Comparison of ENCODE assay signal across 20 mouse cellular contexts in the genomic region with DNA sequence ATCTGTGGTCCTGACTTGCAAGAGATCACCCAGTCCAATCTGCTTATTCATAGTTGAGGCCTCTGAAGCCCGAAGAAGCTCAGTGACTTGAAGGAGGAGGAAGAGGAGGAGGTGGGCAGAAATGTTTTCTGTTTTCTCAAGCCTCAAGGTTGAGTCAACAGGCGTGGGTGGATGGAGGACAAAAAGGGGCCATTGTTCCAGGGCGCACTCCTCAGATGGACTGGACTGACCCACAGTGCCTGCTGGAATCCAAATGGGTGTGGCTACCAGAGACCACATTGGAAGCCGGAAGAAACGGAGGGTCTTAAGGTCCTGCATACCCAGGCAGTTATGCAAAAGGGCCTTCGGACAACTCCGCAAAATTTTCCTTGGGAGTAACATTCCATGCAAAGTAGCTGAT.
DNase-seq lines count a peak whose midpoint lies in the region; ATAC-seq and TF ChIP-seq lines count a peak whose summit lies in the region.
"Had no signal": no experiment of that assay in that cellular context is flagged by ENCODE, and none has a peak within 500 bp of the region (broad histone marks: within the 10 kb centered on the region; RNA-seq: fewer than 3 reads in every experiment).

No protein-coding gene starts in this region.

- no peak for ATAC-seq in frontal cortex, adult (ENCODE audit: low TSS enrichment)
- ATAC-seq: forebrain, embryonic 14.5 days; intestine, postnatal 0 days had no signal

- H3K4me3 ChIP-seq in E14TG2a.4 (replicated peaks; ENCODE audit: low read length) = peak overlapping the region; percentile 35; the same call in 1 of the 2 replicates
- no peak overlapping the region for H3K4me3 ChIP-seq in testis, adult 2 months (ENCODE audit: control insufficient read depth, low read depth, low read length)
- H3K4me3 ChIP-seq: embryonic facial prominence, embryonic 15.5 days; erythroblast, embryonic 14.5 days; forebrain, embryonic 10.5 days; heart, adult 2 months; hindbrain, embryonic 10.5 days; hindbrain, embryonic 15.5 days had no signal

- H3K27me3 ChIP-seq in E14TG2a.4 (ENCODE audit: insufficient read depth, low read length) = peaks cover 15% of the 10 kb centered on the region
- H3K27me3 ChIP-seq in testis, adult 2 months (ENCODE audit: control insufficient read depth, insufficient read depth, low read length) = no peaks in the 10 kb centered on the region
- H3K27me3 ChIP-seq: embryonic facial prominence, embryonic 15.5 days; hindbrain, embryonic 15.5 days had no signal

- no peak for TF ChIP-seq CTCF in E14TG2a.4 (conservative IDR thresholded peaks at IDR 0.05; ENCODE audit: low read length)
- TF ChIP-seq CTCF in testis, adult 2 months (IDR thresholded peaks at IDR 0.05; ENCODE audit: control insufficient read depth, insufficient read depth, insufficient replicate concordance, low read depth, low read length) = no peak

- DNase-seq in heart, postnatal 4 days = peak; percentile 21
- no peak for DNase-seq in heart, adult 8-10 months (ENCODE audit: low spot score)
- DNase-seq in Muller cell, postnatal 12 days (ENCODE audit: inconsistent ontology term) = peak; percentile 81
- DNase-seq in gastrocnemius, postnatal 14 days = no peak
- no peak for DNase-seq in cerebellum, postnatal 25 days
- DNase-seq: adrenal gland, postnatal 25 days; cerebellum, adult 18-20 months; cerebellum, adult 9-11 months; heart, postnatal 10 days had no signal

- intact Hi-C loops in gastrocnemius, postnatal 14 days (cut with DNase I; ENCODE audit: low total_unique reads) = no loop called here

- TF ChIP-seq POLR2A in testis, adult 2 months (IDR thresholded peaks at IDR 0.05; ENCODE audit: control insufficient read depth, low read depth, low read length) = no peak

- H3K4me1 ChIP-seq in E14TG2a.4 (replicated peaks; ENCODE audit: low read depth, low read length) = peaks cover 62% of the 10 kb centered on the region
- peaks cover 2% of the 10 kb centered on the region; the same call in 1 of the 2 replicates for H3K4me1 ChIP-seq in testis, adult 2 months (ENCODE audit: control insufficient read depth, insufficient read depth, low read length)

- no peaks in the 10 kb centered on the region for H3K9me3 ChIP-seq in E14TG2a.4 (ENCODE audit: low read length)
- H3K9me3 ChIP-seq: embryonic facial prominence, embryonic 15.5 days; forebrain, embryonic 10.5 days; hindbrain, embryonic 10.5 days; hindbrain, embryonic 15.5 days had no signal

- H3K36me3 ChIP-seq in E14TG2a.4 (ENCODE audit: insufficient read depth, low read length) = no peaks in the 10 kb centered on the region
- no peaks in the 10 kb centered on the region for H3K36me3 ChIP-seq in testis, adult 2 months (ENCODE audit: control insufficient read depth, insufficient read depth, low read length)
- H3K36me3 ChIP-seq: embryonic facial prominence, embryonic 15.5 days; forebrain, embryonic 10.5 days; hindbrain, embryonic 10.5 days; hindbrain, embryonic 15.5 days had no signal

- H3K27ac ChIP-seq in testis, adult 2 months (ENCODE audit: control insufficient read depth, insufficient read depth, low read depth, low read length) = peak overlapping the region; percentile 32; the same call in 1 of the 2 replicates
- H3K27ac ChIP-seq: embryonic facial prominence, embryonic 15.5 days; forebrain, embryonic 10.5 days; heart, adult 2 months; hindbrain, embryonic 10.5 days had no signal

Comparison
In these comparisons a context has a peak if more than half of its experiments do, and no peak if none do; other contexts are left out.
1. DNase-seq: peak in heart, postnatal 4 days (single experiment) and Muller cell, postnatal 12 days (single experiment); none in heart, adult 8-10 months (single experiment), gastrocnemius, postnatal 14 days (single experiment) and cerebellum, postnatal 25 days (0 of 2).